Mouse (Mus musculus): Measurements from ENCODE around the gene Pkd1l2. TPM values are rescaled to one million over a fixed set of nuclear protein-coding genes. Genes with fewer than 3 reads are reported as not detected.

Gene Pkd1l2
- polyA plus RNA-seq, 1 experiment from 2014 or later: not detected

- Histone ChIP-seq H3K9me3 (no peaks in the 10 kb centered on the region), H3K4me2 (replicated peaks) (no peak overlapping the region), H3K27ac (no peak overlapping the region), H3K27me3 (no peaks in the 10 kb centered on the region), H3K4me1 (peaks cover 12% of the 10 kb centered on the region), H3K9ac (no peak overlapping the region), H3K4me3 (no peak overlapping the region), H3K36me3 (no peaks in the 10 kb centered on the region)
- no peak for ATAC-seq (ENCODE audit: insufficient number of reproducible peaks, insufficient read depth, low FRiP score, low TSS enrichment)
- 81% methylated on average over 6 of the region's 6 CpGs for WGBS
These were observed 135.4 kb downstream of the Pkd1l2 start for GRCm38 (mm10) chr8:116946851-116947250.

DNA sequence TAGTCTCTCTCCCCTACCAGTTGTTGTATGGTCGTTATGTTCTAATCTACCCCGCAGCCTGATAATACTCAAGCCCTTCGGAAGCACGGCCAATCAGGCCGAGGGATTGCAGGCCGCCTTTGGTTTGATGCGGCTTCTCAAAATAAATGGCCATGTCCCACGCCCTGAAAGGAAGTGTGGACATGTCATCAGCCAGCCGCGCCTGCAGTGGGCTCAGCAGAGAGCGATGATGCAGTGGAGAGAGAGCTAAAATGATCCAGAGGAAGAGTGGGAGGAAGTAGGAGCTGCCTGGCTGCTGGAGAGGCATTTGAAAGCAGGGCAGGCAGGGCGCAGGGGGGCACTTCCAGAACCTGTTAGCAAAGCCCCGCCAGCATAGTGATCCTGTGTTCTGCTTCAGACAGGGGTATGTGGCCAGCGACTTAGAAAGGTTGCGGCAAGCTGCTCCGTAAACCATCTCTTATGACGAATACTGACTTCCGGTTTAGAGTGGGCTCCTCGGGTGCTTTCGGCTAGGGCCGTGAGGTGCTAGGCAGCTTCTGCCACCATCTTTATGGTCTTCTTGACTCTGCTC lies 135.9 kb downstream of the Pkd1l2 start:
- WGBS: 82% methylated on average over 21 of the region's 21 CpGs
- H3K27ac ChIP-seq: no peak overlapping the region
- no peak overlapping the region for H3K4me2 ChIP-seq (replicated peaks)
- no peaks in the 10 kb centered on the region for H3K9me3 ChIP-seq
- H3K4me3 ChIP-seq: no peak overlapping the region
- ATAC-seq (ENCODE audit: insufficient number of reproducible peaks, insufficient read depth, low FRiP score, low TSS enrichment): no peak
- peaks cover 12% of the 10 kb centered on the region for H3K4me1 ChIP-seq
- no peak overlapping the region for H3K9ac ChIP-seq
- H3K36me3 ChIP-seq: no peaks in the 10 kb centered on the region
- H3K27me3 ChIP-seq: no peaks in the 10 kb centered on the region

Other genes with a start within 250 kb of the Pkd1l2 start
- gene Cmc2, start 161.0 kb downstream of the Pkd1l2 start, polyA plus RNA-seq (2016; fragmentation: Nextera tagmentation; extraction: Ambion mirVana): 74.5 and 79.6 TPM in 2 replicates
- 43.5 TPM in 2 replicates for gene Cenpn, start 160.7 kb downstream of the Pkd1l2 start, polyA plus RNA-seq (2016; fragmentation: Nextera tagmentation; extraction: Ambion mirVana)
- 12.5 and 12.6 TPM in 2 replicates for gene Atmin, start 139.1 kb downstream of the Pkd1l2 start, polyA plus RNA-seq (2016; fragmentation: Nextera tagmentation; extraction: Ambion mirVana)
- gene 1700030J22Rik, start 103.5 kb downstream of the Pkd1l2 start, polyA plus RNA-seq (2016; fragmentation: Nextera tagmentation; extraction: Ambion mirVana): 2.3 and 2.6 TPM in 2 replicates
- 125 and 127 TPM in 2 replicates for gene Gcsh, start 88.9 kb downstream of the Pkd1l2 start, polyA plus RNA-seq (2016; fragmentation: Nextera tagmentation; extraction: Ambion mirVana)
- gene Bco1, start 13.4 kb upstream of the Pkd1l2 start, polyA plus RNA-seq (2016; fragmentation: Nextera tagmentation; extraction: Ambion mirVana): 0.15 and 0.38 TPM in 2 replicates
- 3.4 and 3.5 TPM in 2 replicates for gene Gan, start 75.7 kb upstream of the Pkd1l2 start, polyA plus RNA-seq (2016; fragmentation: Nextera tagmentation; extraction: Ambion mirVana)
- 16.8 and 27.4 TPM in 2 replicates for gene Cmip, start 174.6 kb upstream of the Pkd1l2 start, polyA plus RNA-seq (2016; fragmentation: Nextera tagmentation; extraction: Ambion mirVana)